Mouse (Mus musculus): ENCODE data around the gene AU015836.
"Not testable (repeated sequence)": the region's sequence is repeated elsewhere in the genome, so short reads cannot be mapped to it uniquely, and the experiment has no call there.

AU015836 gene

DNA sequence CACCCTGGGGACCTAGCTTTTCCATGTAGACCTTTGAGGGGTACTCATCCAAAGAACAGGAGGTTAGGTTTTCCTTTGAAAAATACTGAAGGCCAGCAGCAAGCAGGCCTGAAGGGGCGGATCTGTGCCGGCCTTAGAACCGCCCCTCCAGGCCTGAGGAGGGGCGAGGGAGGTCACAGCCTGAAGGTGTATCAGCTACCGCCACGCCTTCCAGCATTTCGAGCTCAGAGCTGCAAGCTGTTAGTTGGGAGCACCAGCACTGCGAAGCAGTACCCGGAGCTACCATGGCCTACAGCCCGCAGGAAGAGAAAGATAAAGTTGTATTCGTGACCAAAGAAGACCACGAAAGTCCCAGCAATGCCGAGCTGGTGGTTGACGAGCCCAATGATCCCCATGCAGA, at the start of gene AU015836:
Gene AU015836, plus strand, starts transcription at position 216 of the 400 bp plus-strand sequence.
- DNase-seq (ENCODE audit: low spot score), result no peak

DNA sequence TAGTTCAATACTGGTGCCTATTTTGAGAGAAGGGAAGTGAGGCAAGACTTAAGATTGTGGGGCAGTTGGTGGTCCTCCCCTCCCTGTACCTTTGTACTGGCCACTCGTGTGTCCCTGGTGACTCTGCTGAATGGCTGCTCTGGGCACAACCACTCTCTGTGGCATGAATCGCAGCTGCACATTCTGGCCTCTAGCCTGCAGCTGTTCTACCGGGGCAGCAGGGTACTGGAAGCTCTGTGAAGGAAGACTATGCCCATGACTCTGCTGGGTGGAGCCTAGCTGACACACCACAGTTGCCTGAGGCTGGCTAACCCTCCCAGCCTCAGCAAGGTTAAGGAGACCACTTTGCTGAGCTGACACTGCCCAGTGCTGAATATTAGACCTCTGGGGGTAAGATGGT, 49.4 kb upstream of the AU015836 start:
- no peak for DNase-seq (ENCODE audit: low spot score)

DNA sequence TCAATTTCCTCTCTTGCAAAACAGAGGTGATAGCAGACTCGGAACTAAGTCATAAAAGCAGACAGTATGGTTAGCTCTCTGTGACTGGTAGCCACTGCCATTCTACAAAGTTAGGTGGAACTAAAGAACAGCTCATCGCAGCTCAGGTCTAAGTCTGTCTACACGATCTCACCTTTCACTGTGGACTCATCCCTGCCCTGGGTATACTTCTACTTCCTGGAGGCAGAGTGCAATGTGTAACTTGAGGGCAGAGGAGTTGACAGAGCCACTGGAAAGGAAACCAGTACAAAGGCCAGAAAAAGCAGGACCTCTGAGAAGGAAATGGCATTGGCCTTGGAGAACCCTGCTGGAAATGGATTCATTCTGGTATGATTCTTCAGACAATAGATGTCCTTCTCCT, 40.1 kb upstream of the AU015836 start:
- DNase-seq (ENCODE audit: low spot score), result no peak

DNA sequence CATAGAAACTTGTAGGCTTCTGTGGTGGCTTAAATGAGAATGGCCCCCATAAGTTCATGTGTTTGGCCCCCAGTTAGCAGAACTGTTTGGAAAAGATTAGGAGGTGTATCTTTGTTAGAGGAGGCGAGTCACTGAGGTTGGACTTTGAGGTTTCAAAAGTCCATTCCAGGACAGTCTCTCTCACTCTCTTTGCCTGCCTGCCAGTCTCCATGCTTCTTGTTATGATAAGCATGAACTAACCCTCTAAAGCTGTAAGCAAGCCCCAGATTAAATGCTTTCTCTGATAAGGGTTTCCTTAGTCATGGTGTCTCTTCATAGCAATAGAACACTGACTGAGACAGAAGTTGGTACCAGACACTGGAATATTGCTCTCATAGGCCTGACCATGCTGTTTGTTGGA, 39.7 kb upstream of the AU015836 start:
- no peak for DNase-seq (ENCODE audit: low spot score)

DNA sequence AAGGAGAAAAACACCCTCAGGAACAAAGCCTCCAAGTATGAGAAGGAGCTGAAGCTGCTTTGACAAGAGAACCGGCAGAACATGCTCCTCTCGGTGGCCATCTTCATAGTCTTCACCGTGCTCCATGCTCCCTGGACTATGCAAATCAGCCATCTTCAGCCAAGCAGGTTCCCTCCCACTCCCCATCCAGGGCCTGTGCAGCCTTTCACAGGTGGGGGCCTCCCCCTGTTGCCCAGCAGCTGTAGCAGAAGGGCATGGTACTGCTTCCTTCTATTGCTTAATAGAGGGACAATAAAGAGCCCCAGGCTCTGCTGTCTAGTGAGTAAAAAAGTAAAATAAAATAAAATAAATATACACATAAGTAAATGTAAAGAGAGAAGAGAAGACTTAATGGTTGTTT, 36.8 kb upstream of the AU015836 start:
- no peak for DNase-seq (ENCODE audit: low spot score)

DNA sequence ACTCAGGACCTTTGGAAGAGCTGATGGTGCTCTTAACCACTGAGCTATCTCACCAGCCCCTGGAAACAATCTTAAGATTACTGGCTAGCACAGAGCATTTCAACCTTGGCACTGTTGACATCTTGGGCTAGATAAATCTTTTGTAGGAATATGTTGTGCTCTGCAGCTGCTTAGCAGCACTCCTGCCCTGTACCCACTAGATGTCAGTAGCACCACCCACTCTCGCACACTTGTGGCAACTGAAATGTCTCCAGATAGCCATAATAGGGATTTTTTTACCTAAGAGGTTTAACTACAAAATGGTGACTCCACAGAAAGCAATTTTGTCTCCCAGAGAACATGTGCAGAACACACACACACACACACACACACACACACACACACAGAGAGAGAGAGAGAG, 11.7 kb upstream of the AU015836 start:
- peak; percentile 10 for DNase-seq (ENCODE audit: low spot score)

DNA sequence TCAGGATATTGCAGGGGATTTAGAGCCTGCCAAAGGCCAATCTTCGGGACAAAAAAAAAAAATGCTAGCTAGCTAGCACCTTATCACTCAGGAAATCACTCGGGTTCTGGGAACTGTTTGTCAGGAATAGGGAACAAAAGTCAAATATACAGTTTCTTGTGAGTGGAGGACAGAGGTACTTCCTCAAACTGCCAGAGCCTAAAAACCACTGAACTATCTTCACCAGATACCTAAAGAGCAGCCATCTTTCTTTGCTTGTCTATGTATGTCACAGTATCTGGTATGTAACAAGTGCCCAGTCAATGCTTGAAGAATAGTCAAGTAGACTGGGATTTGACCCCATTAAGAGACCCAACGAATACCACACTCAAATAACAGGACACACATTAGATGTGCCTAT, 10.0 kb upstream of the AU015836 start:
- DNase-seq (ENCODE audit: low spot score), result no peak

DNA sequence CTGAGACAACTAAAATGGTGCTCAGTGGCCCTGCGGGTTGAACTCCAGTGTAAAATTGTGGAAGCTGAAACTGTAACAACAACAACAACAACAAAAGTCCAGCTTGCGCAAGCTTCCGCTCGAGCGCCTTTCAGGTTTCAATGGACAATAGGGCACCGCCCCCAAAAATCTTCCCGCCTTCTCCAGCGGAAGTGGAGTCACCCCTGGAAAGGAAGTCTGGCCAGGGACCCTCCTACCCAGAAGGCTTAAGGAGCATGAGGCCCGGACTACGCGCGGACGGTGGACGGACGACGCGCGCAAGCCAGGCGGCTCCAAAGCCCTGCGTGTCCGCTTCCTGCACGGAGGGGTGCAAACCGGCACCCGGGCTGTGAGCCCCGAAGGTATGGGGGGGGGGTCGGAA, 11.9 kb downstream of the AU015836 start:
- no peak for DNase-seq (ENCODE audit: low spot score)

DNA sequence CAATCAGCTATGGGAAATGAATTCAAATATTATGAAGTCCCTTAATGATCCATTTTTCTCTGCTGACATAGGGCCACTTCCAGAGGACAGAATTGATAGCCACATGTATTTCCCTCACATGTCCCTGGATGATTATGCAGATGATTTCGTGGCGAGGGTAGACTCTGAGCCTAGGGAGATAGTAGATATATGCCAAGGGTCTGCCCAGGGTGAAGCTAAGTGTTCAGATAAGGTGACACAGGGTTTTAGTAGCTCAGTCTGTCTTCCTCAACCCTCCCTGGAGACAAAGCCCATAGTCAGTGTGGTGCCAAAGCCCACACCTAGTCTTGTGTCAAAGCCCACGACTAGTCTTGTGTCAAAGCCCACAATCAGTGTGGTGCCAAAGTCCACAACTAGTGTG, 13.7 kb downstream of the AU015836 start:
- DNase-seq (ENCODE audit: low spot score), result no peak

DNA sequence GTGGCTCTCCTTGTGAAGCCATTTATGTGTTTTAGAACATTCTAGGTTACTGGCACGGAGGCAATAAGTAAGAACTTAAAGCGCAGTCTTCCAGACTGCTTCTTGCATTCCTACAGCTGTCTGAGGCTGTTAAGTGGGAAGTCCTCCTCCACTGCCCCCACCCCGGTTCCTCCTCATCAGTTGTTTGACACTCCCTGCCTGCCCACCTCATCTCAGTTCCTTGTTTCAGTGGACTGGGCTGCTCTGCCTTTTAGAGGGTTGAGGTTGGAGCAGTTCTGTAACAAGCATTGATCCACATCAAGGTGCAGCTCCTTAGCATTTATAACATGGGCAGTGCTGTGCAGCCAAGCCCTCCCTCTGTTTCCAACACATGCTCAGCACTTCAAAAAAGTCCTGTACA, 16.6 kb downstream of the AU015836 start:
- DNase-seq (ENCODE audit: low spot score), result not testable (repeated sequence)

DNA sequence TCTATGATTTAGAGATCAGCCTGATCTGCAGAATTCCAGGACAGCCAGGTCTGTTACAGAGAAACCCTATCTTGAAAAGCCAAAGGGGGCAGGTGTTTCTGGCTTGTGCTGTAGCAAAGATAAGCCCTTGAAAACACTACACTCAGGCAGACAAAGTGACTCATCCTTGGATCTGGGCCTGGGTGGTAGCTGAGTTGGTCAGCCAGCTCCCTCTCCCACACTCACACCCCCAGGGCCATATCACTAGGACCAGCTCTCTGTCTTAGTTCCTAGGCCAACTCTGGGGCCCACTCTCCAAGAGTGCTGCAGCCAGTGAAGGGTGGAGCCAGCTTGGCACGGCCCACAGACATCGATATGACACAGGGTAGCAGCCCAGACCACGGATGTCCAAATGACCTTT, 38.5 kb downstream of the AU015836 start:
- no peak for DNase-seq (ENCODE audit: low spot score)

DNA sequence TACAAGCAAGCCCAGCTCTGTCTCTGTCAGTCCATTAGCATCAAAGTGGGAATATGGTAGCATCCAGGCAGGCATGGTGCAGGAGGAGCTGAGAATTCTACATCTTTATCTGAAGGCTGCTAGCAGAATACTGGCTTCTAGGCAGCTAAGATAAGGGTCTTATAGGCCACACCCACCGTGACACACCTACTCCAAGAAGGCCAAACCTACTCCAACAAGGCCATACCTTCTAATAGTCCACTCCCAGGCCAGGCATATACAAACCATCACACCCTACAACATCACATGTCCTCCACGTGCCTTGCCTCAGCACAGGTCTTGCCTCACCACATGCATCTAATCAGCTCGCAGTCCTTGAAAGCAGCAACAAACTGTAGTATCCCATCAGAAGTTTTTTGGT, 41.0 kb downstream of the AU015836 start:
- no peak for DNase-seq (ENCODE audit: low spot score)

DNA sequence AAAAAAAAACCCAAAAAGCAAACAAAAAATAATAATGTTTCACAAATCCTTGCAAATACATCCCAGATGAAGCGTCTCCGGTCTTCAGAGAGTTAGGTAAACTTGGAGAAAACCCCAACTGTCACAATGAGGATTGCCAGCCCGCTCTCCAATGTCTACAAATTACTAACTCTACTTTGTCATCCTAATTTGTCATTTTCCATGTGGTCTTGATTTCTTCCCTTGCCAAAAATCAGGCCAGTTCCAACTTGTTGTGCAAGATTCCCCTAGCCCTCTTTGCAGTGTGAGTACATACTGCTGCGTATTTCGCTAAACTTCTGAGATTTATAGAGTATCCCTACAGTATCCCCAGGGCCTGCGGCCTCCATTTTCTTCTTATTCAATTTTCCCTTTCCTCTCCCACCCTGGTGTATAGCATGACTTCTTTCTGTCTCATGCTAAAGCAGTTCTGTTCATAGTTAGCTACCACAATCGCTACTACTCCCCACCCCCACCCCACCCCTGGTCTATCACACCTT, 43.3 kb downstream of the AU015836 start:
- DNase-seq (ENCODE audit: low spot score), result no peak

DNA sequence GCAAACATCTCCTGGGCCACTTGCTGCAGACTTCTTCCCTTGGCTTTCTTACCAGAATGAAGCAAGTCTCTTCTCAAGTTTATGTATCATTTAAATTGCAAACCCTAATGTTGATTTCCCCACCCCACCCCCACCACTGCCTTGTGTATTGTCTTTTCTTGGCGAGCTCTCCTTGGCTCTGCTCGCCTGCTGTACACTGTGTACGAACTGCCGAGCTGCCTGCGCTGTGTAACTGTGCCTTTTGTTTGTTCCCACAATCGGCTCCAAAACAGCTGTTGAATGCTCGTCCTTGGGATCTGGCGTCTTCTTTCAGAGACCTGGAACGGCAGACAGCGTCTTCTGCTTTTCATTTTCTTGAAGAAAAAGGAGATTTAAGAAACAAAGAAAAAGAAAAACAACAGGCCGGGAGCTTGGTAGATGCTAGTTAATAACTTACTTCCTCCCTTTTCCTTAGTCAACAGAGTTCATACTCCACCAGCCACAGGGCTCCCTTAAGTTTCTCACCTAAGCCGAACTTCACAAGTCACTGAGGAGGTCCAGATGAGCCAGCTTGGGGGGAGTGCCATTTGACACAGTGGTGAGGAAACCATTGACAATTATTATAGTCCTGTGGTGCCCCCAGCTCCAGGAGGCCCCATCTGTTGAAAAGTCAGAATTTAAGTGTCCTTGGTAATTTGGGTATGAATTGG, 44.2 kb downstream of the AU015836 start:
- DNase-seq (ENCODE audit: low spot score), result no peak

DNA sequence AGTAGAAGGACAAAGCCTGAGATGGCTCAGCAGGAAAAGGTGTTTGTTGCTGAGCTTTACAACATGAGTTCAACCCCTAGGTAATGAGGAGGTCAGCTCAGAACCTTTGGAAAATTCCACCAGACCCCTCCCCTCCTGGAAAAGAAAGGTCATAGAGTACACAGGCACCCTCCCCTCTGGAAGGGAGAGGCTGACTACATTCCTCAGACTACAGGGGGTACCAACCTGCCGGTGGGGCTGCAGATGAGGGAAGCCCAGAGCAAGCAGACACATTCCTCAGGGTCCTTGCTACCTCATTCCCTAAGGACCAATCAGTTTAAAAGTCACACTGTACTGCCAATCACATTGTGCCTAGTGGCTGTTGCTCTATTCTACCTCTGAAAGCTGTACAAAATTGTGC, 48.4 kb downstream of the AU015836 start:
- no peak for DNase-seq (ENCODE audit: low spot score)

DNA sequence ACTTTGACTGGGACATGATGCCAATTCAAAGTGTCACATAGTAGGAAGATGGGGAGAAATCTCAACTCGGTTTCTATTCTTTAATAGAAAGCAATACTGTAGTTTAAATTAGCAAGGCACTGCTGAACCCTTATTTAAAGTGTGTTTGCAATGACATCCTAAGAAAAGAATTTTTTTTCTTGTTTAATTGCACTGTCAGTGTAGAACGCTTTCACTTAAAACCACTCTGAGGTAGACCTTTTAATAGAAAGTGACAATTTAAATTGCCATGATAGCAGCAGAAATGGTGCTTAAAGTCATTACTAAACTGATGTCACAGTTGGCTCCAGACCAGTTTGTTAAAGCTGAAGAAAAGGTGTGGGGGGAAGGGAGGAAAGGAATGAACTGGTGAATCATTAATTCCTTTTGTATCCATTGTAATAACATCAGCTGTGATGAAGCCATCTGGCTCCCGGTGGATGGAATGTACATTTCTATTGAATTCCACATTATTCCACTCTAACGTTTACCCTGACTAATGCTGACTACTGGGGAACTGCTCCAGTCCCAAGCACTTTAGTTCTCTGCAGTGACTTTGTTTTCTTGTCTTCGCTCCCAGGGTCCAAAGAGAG, 53.9 kb downstream of the AU015836 start:
- no peak for DNase-seq (ENCODE audit: low spot score)

All from layer of hippocampus, adult 9-10 months (tissue).